Mouse (Mus musculus) neural tube, embryonic 11.5 days (tissue): ENCODE data around the gene Cachd1. TPM values are rescaled to one million over a fixed set of nuclear protein-coding genes. Genes with fewer than 3 reads are reported as not detected.

Source experiments
- ATAC-seq: fragments of 200-750 bp; cut with Nextera tagmentation; 2 replicates; pipeline ENCODE4 v1.8.0; 2017; ENCODE audit warnings: moderate number of reproducible peaks, mild to moderate bottlenecking, moderate TSS enrichment, moderate library complexity; ENCODE audit not compliant: insufficient read depth, low FRiP score, low TSS enrichment
- DNase-seq: peaks from one replicate; pipeline ENCODE4 v3.0.0-alpha.2; 2015; ENCODE audit warnings: low spot score
- H3K27ac ChIP-seq: fragments of 300-500 bp; sonication (generic); 2 replicates; pipeline ENCODE4 v1.5.1; 2014; ENCODE audit warnings: low read depth, mild to moderate bottlenecking, low read length
- H3K27me3 ChIP-seq: fragments of 300-500 bp; sonication (generic); 2 replicates; pipeline ENCODE4 v1.6.1; 2014; ENCODE audit warnings: mild to moderate bottlenecking, low read length, mixed read lengths; ENCODE audit not compliant: control insufficient read depth, insufficient read depth
- H3K36me3 ChIP-seq: fragments of 300-500 bp; sonication (generic); 2 replicates; pipeline ENCODE4 v1.6.1; 2014; ENCODE audit warnings: mild to moderate bottlenecking, low read length, moderate library complexity, mixed read lengths; ENCODE audit not compliant: control insufficient read depth, insufficient read depth
- H3K4me1 ChIP-seq: fragments of 300-500 bp; sonication (generic); 2 replicates; pipeline ENCODE4 v1.6.1; 2014; ENCODE audit warnings: low read length, mixed read lengths; ENCODE audit not compliant: control insufficient read depth, insufficient read depth
- H3K4me2 ChIP-seq: fragments of 300-500 bp; sonication (generic); 2 replicates; pipeline ENCODE4 v1.6.1; 2014; ENCODE audit warnings: low read depth, mild to moderate bottlenecking, moderate library complexity
- H3K4me3 ChIP-seq: fragments of 300-500 bp; sonication (generic); 2 replicates; pipeline ENCODE4 v1.5.1; 2014; ENCODE audit warnings: low read depth, low read length
- H3K9ac ChIP-seq: fragments of 300-500 bp; sonication (generic); 2 replicates; pipeline ENCODE4 v1.6.1; 2014; ENCODE audit warnings: mild to moderate bottlenecking, low read length
- H3K9me3 ChIP-seq: fragments of 300-500 bp; sonication (generic); 2 replicates; pipeline ENCODE4 v1.6.1; 2016; ENCODE audit warnings: low read length; ENCODE audit not compliant: control insufficient read depth
- WGBS: fragments of 180-500 bp; shearing (Covaris S2); extraction: QIAGEN DNeasy Blood & Tissue Kit; methylation state at CpG from one replicate; pipeline ENCODE4 v1.1.7; 2014; 5-methylcytosine and 5-hydroxymethylcytosine counted together
- polyA plus RNA-seq: library from polyadenylated mRNA; unstranded; fragments of >200 nt; fragmentation: Nextera tagmentation; extraction: Ambion mirVana; gene quantifications from 2 replicates; pipeline ENCODE4 v1.2.1, GENCODE M21; 2014

The Cachd1 gene
- polyA plus RNA-seq, 1 experiment from 2014 or later: 32.6 TPM

DNA sequence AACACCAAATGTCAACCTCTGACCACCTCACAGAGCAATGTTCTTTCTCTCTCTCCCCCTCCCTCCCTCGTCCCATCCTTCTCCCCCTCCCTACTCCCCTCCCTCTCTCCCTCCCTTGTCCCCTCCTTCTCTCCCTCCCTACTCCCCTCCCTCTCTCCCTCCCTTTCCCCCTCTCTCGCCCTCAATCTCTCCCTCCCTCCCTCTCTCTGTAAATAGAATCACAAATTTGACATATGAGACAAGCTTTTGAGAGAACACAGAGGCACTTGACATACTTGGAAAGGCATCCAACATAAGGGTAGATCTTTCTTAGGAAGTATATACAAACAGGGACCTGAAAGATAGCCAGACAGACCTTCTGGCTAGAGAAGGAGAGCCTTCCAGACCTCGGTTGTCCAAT is 138.1 kb downstream of the Cachd1 start:
- no peak overlapping the region for H3K4me3 ChIP-seq
- H3K9me3 ChIP-seq: no peaks in the 10 kb centered on the region
- H3K4me2 ChIP-seq: no peak overlapping the region
- no peak for ATAC-seq
- no peak overlapping the region for H3K27ac ChIP-seq
- H3K4me1 ChIP-seq: peaks cover 9% of the 10 kb centered on the region
- DNase-seq: no peak
- peaks cover 6% of the 10 kb centered on the region; the same call in 1 of the 2 replicates for H3K36me3 ChIP-seq
- H3K9ac ChIP-seq: no peak overlapping the region
- H3K27me3 ChIP-seq: no peaks in the 10 kb centered on the region
- WGBS: 60% methylated on average over 2 of the region's 3 CpGs

DNA sequence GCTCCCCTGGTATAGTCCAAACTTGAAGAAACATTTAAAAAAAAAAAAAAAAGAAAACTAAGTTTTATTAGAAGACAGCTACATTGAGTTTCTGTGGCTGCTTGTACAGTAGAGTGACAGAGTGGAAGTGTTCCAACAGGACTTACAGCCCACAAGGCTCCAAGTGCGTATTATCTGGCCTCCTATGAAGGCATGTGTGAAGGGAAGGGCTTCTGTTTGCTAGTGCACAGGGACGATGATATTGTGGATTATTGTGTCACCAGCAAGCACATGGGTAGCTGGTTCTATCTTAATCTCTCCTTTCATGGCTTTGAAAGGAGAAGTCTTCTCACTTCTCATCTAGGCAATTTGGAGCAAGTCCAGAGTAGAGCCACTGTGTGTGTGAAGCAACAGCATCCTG is 138.6 kb downstream of the Cachd1 start:
- no peak for DNase-seq
- Histone ChIP-seq H3K9me3 (no peaks in the 10 kb centered on the region), H3K4me2 (no peak overlapping the region), H3K27ac (no peak overlapping the region), H3K36me3 (peaks cover 6% of the 10 kb centered on the region; the same call in 1 of the 2 replicates), H3K27me3 (no peaks in the 10 kb centered on the region), H3K9ac (no peak overlapping the region), H3K4me1 (peaks cover 7% of the 10 kb centered on the region), H3K4me3 (no peak overlapping the region)
- 94% methylated on average over 2 of the region's 2 CpGs for WGBS
- no peak for ATAC-seq

DNA sequence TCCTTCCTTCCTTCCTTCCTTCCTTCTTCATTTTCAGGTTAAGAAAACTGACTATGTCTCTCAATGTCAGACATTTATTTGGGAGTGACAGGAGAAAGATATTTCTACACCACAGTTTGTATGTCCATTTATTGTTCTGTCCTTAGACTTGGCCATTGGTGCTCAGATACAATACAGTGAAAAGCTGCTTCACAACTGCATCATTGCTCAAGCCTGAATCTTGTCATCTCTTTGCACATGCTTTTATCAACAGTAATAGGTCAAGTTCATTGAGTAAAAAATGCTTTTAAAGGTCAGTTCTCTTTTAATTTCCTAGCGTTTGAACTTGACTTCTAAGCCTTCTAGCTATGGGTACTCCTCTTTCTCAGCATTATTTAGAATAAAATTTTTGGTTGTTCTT is 141.0 kb downstream of the Cachd1 start:
- Histone ChIP-seq H3K9ac (no peak overlapping the region), H3K36me3 (peaks cover 6% of the 10 kb centered on the region; the same call in 1 of the 2 replicates)

DNA sequence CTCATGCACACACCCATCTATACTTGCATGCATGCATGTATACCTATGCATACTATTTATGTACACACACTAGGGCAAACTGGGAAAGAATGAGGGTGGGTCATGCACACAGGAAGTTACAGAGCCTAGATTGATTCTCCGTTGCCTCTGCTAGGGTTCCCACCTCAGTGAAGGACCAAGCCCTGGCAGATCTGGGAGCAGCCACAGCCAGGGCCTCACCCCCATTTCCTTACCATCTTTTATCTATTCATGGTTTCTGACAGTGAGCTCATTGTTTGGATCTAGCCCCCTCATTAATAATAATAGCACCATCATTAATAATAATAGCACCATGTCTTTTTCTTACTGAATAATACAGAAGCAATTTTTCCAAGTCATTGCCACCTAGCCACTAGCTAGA is 143.9 kb downstream of the Cachd1 start:
- DNase-seq (no peak), ATAC-seq (no peak)
- Histone ChIP-seq H3K9ac (no peak overlapping the region), H3K4me2 (no peak overlapping the region), H3K4me1 (peaks cover 3% of the 10 kb centered on the region), H3K4me3 (no peak overlapping the region), H3K27ac (no peak overlapping the region), H3K27me3 (no peaks in the 10 kb centered on the region), H3K9me3 (no peaks in the 10 kb centered on the region), H3K36me3 (peaks cover 6% of the 10 kb centered on the region; the same call in 1 of the 2 replicates)
- WGBS: 69% methylated on average over 1 of the region's 1 CpGs

More for the DNA sequence above, 141.0 kb downstream of the Cachd1 start:
- Histone ChIP-seq H3K27me3 (no peaks in the 10 kb centered on the region), H3K4me3 (no peak overlapping the region), H3K27ac (no peak overlapping the region), H3K4me2 (no peak overlapping the region), H3K9me3 (no peaks in the 10 kb centered on the region), H3K4me1 (peaks cover 3% of the 10 kb centered on the region)
- DNase-seq (no peak), ATAC-seq (no peak)
- WGBS: 91% methylated on average over 1 of the region's 1 CpGs

DNA sequence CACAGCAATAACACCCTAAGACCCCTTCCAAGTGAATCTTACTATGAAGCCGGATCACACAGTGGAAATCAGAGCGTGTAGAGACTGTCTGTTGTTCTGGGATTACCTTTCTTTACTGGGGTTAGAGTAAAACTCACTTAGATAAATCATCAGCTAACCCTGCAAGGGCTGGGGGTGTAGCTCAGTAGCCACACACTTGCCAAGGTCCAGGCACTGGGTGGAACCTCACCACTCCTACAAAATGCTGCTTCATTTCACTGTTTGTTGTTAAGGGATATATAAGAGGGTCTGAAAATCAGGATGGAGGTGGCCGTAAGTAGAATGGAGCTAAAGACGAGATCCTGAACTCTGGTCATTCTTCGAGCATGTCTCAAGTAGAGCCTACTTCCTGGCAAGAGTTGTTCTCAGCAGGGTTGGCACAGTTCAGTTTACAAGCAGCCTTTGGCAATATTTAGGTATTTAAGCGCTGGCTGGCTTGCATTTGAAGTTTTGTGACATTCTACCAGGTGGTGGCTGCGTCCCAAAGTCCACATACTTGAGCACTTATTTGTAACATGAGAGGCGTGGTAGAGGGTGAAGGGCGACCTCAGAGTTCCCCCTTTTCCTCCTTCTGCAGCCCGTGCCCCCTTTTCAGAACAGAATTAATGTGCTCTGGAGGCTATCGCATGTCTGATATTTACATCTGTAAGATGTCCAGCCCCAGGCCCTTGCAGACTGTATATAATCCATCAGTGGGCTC is 146.5 kb downstream of the Cachd1 start:
- Histone ChIP-seq H3K9ac (no peak overlapping the region), H3K36me3 (peaks cover 6% of the 10 kb centered on the region; the same call in 1 of the 2 replicates), H3K4me1 (peaks cover 5% of the 10 kb centered on the region), H3K4me2 (no peak overlapping the region), H3K9me3 (no peaks in the 10 kb centered on the region), H3K27me3 (no peaks in the 10 kb centered on the region), H3K27ac (no peak overlapping the region), H3K4me3 (no peak overlapping the region)
- ATAC-seq (no peak), DNase-seq (no peak)
- 72% methylated on average over 11 of the region's 11 CpGs for WGBS

DNA sequence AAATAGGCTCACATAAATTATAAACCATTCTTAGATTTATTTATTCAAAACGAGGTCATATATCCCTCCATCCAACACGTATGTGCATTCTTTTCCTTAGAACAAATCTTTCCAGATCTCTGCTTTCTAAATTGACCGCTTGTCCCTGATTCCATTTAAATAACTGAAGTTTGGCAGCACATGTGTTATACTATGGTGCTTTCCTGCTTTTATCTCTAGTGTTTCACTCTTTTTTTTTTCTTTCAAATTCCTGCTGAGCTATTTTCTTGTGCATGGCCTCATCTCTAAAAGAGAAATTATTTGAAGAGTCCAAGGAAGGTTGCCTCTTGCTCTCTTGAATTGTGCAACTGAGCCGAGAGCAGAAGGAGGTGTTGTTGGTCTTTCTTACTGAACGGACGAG is 147.1 kb downstream of the Cachd1 start:
- ATAC-seq: no peak
- 69% methylated on average over 6 of the region's 6 CpGs for WGBS
- H3K27me3 ChIP-seq: no peaks in the 10 kb centered on the region
- H3K4me2 ChIP-seq: no peak overlapping the region
- peaks cover 5% of the 10 kb centered on the region for H3K4me1 ChIP-seq
- peaks cover 4% of the 10 kb centered on the region; the same call in 1 of the 2 replicates for H3K36me3 ChIP-seq
- H3K27ac ChIP-seq: no peak overlapping the region
- no peaks in the 10 kb centered on the region for H3K9me3 ChIP-seq
- no peak for DNase-seq
- H3K9ac ChIP-seq: no peak overlapping the region
- no peak overlapping the region for H3K4me3 ChIP-seq

DNA sequence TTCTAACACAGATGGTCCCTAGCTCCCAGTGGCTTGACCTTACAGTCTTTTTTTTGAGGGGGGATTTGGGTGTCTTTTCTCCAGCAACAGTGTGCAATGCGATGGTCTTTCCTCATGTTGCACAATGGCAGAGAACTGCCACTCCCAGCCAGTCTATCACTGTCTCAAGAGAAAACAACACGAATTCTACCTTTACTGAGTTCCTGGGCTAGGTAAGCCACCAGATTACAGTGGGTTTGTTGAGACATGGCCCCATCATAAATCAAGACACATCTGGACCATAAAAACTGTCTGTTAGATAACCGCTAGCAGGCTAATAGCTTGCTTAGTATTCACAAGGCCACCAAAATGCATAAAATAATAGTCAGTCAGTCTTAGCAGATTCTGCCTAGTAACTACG is 147.8 kb downstream of the Cachd1 start:
- H3K4me2 ChIP-seq: no peak overlapping the region
- H3K4me1 ChIP-seq: peaks cover 5% of the 10 kb centered on the region
- H3K27ac ChIP-seq: no peak overlapping the region
- no peak overlapping the region for H3K9ac ChIP-seq
- H3K27me3 ChIP-seq: no peaks in the 10 kb centered on the region
- ATAC-seq: no peak
- no peaks in the 10 kb centered on the region for H3K9me3 ChIP-seq
- no peaks in the 10 kb centered on the region; the same call in 1 of the 2 replicates for H3K36me3 ChIP-seq
- no peak overlapping the region for H3K4me3 ChIP-seq
- DNase-seq: no peak
- WGBS: 45% methylated on average over 4 of the region's 4 CpGs

DNA sequence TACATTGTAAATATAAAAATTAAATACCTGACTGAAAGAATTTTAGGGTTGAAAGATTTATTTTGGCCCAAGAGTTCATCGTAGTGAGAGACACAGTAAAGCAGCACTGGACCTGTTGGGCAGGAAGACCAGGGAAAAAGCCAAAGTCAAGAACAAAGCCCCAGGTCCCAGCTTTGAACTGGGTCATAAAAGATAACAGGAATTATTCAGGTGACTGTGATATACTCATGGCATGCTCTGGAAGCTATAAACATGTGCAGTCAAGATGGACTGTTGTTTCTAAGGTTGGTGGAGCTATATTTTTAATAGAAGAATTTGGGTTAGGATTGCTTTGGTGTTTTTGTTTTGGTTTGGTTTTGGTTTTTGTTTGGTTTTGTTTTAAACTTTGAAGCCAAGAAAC is 148.7 kb downstream of the Cachd1 start:
- H3K36me3 ChIP-seq: no peaks in the 10 kb centered on the region; the same call in 1 of the 2 replicates
- no peaks in the 10 kb centered on the region for H3K27me3 ChIP-seq
- no peak overlapping the region for H3K9ac ChIP-seq
- no peak overlapping the region for H3K4me2 ChIP-seq
- H3K4me3 ChIP-seq: no peak overlapping the region
- no peak overlapping the region for H3K27ac ChIP-seq
- H3K4me1 ChIP-seq: peaks cover 5% of the 10 kb centered on the region
- 74% methylated on average over 1 of the region's 1 CpGs for WGBS
- no peaks in the 10 kb centered on the region for H3K9me3 ChIP-seq
- ATAC-seq (no peak), DNase-seq (no peak)

DNA sequence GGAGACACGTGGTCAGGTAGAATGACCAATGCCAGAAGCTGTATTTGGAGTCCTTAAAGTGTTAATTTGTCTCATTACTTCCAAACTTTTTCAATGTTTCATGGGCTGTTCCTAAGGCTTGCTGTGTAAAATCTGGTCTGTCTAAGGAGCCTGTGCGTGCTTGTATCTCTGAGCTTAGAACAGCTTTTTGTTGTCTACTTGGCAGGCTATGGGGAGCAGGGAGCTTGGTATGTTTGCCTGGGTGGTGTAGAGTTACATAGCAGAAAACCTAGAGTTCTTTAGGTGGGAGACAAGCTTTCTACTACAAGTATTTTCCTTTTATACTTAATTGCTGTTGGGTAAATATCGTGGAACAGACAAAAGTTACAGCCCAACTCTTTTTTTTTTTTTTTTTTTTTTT is 150.1 kb downstream of the Cachd1 start:
- no peak for DNase-seq
- Histone ChIP-seq H3K4me1 (0 out of 2 replicates have a peak, but pooled peaks cover 2% of the 10 kb centered on the region), H3K36me3 (no peaks in the 10 kb centered on the region), H3K27ac (no peak overlapping the region), H3K4me3 (no peak overlapping the region), H3K4me2 (no peak overlapping the region), H3K27me3 (no peaks in the 10 kb centered on the region), H3K9ac (no peak overlapping the region), H3K9me3 (no peaks in the 10 kb centered on the region)
- ATAC-seq: no peak
- 66% methylated on average over 3 of the region's 3 CpGs for WGBS
